Mouse (Mus musculus) inflammation-experienced regulatory T-cells, adult 6 months (primary cell): Measurements from ENCODE around the gene Cyp19a1. TPM values are rescaled to one million over a fixed set of nuclear protein-coding genes. Genes with fewer than 3 reads are reported as not detected.

ENCODE experiments used
- ATAC-seq: one replicate; pipeline ENCODE4 v1.8.0; 2017
- polyA plus RNA-seq, 3 experiments: library from polyadenylated mRNA; unstranded; fragments of 100-300 nt; shearing (Covaris generic); gene quantifications; one replicate each; pipeline ENCODE4 v1.2.1; 2017

Cyp19a1 gene
- polyA plus RNA-seq = not detected

GRCm38 (mm10) chr9:54268010-54268409 is at the start of gene Cyp19a1:
Gene Cyp19a1, minus strand, starts transcription at chr9:54268110.
- no peak for ATAC-seq

GRCm38 (mm10) chr9:54316363-54316762 is 48.5 kb upstream of the Cyp19a1 start:
- ATAC-seq = no peak

GRCm38 (mm10) chr9:54308751-54309358 is 40.9 kb upstream of the Cyp19a1 start:
- no peak for ATAC-seq

GRCm38 (mm10) chr9:54308209-54308608 is 40.3 kb upstream of the Cyp19a1 start:
- no peak for ATAC-seq

GRCm38 (mm10) chr9:54301255-54301654 is 33.3 kb upstream of the Cyp19a1 start:
- no peak for ATAC-seq

GRCm38 (mm10) chr9:54299792-54300191 is 31.9 kb upstream of the Cyp19a1 start:
- no peak for ATAC-seq

GRCm38 (mm10) chr9:54299389-54299788 is 31.5 kb upstream of the Cyp19a1 start:
- ATAC-seq = no peak

- no peak for ATAC-seq
Measured at GRCm38 (mm10) chr9:54287804-54288203, 19.9 kb upstream of the Cyp19a1 start.

GRCm38 (mm10) chr9:54286331-54286987 is 18.5 kb upstream of the Cyp19a1 start, which contains the start of gene Gldn:
Gene Gldn, plus strand, starts transcription at chr9:54286486.
- ATAC-seq = no peak

- ATAC-seq = no peak
Measured at GRCm38 (mm10) chr9:54279046-54279589, 11.2 kb upstream of the Cyp19a1 start.

- ATAC-seq = no peak
Measured at GRCm38 (mm10) chr9:54275283-54275682, 7.4 kb upstream of the Cyp19a1 start.

- ATAC-seq = no peak
Measured at GRCm38 (mm10) chr9:54270889-54271288, 3.0 kb upstream of the Cyp19a1 start.

- no peak for ATAC-seq
Measured at GRCm38 (mm10) chr9:54269987-54270386, 2.1 kb upstream of the Cyp19a1 start.

GRCm38 (mm10) chr9:54264754-54265153 is 3.2 kb downstream of the Cyp19a1 start:
- ATAC-seq = no peak

- ATAC-seq = no peak
Measured at GRCm38 (mm10) chr9:54244869-54245665, 22.8 kb downstream of the Cyp19a1 start.

- no peak for ATAC-seq
Measured at GRCm38 (mm10) chr9:54227580-54227979, 40.3 kb downstream of the Cyp19a1 start.

- ATAC-seq = no peak
Measured at GRCm38 (mm10) chr9:54216511-54216910, 51.4 kb downstream of the Cyp19a1 start.

GRCm38 (mm10) chr9:54214881-54215280 is 53.0 kb downstream of the Cyp19a1 start:
- ATAC-seq = no peak

- ATAC-seq = no peak
Measured at GRCm38 (mm10) chr9:54194790-54195189, 73.1 kb downstream of the Cyp19a1 start.

- no peak for ATAC-seq
Measured at GRCm38 (mm10) chr9:54191435-54191834, 76.5 kb downstream of the Cyp19a1 start.

GRCm38 (mm10) chr9:54182484-54182883 is 85.4 kb downstream of the Cyp19a1 start:
- ATAC-seq = no peak

- no peak for ATAC-seq
Measured at GRCm38 (mm10) chr9:54181330-54181729, 86.6 kb downstream of the Cyp19a1 start.

- no peak for ATAC-seq
Measured at GRCm38 (mm10) chr9:54180216-54180615, 87.7 kb downstream of the Cyp19a1 start.
